ENCODE assay signal across 8 mouse cellular contexts in genomic region chr8:124316466-124317136, GRCm38 (mm10).
A peak's percentile ranks its signal among the peaks of the same experiment; 100 is the strongest.
DNase-seq lines count a peak whose midpoint lies in the region; ATAC-seq and TF ChIP-seq lines count a peak whose summit lies in the region.
"Had no signal": no experiment of that assay in that cellular context is flagged by ENCODE, and none has a peak within 500 bp of the region (broad histone marks: within the 10 kb centered on the region; RNA-seq: fewer than 3 reads in every experiment).

No protein-coding gene starts in this region.

- WGBS in hindbrain, embryonic 14.5 days: 40% methylated on average over 12 of the region's 12 CpGs

- peaks cover 42% of the 10 kb centered on the region for H3K4me1 ChIP-seq in hindbrain, embryonic 14.5 days (replicated peaks; ENCODE audit: control insufficient read depth, insufficient read depth, low read length)

- no peak for TF ChIP-seq CTCF in gastrocnemius, adult 2 months (IDR thresholded peaks at IDR 0.05)

- H3K4me3 ChIP-seq in gastrocnemius, adult 2 months: peak overlapping the region; percentile 42
- H3K4me3 ChIP-seq in hindbrain, embryonic 14.5 days (replicated peaks; ENCODE audit: low read length): no peak overlapping the region
- H3K4me3 ChIP-seq: liver, embryonic 15.5 days had no signal

- intact Hi-C loops in gastrocnemius, adult 2 months (cut with DNase I): no loop called here

- no peaks in the 10 kb centered on the region for H3K9me3 ChIP-seq in hindbrain, embryonic 14.5 days (ENCODE audit: control insufficient read depth, low read length)
- H3K9me3 ChIP-seq: liver, embryonic 15.5 days had no signal

- H3K36me3 ChIP-seq in hindbrain, embryonic 14.5 days (replicated peaks; ENCODE audit: control insufficient read depth, insufficient read depth): no peaks in the 10 kb centered on the region
- H3K36me3 ChIP-seq: liver, embryonic 15.5 days had no signal

- DNase-seq in NIH3T3 (ENCODE audit: low read depth): peak; percentile 76
- DNase-seq in adrenal gland, postnatal 10 days: peak; percentile 80
- peak; percentile 93 for DNase-seq in gastrocnemius, adult 2 months
- DNase-seq in hindbrain, embryonic 14.5 days (ENCODE audit: low spot score): no peak
- peak; percentile 24 for DNase-seq in lung, postnatal 25 days (ENCODE audit: low spot score)
- no peak for DNase-seq in T-cell, adult 2 months (ENCODE audit: low spot score)

- H3K9ac ChIP-seq in hindbrain, embryonic 14.5 days: peak overlapping the region; percentile 13
- H3K9ac ChIP-seq: liver, embryonic 15.5 days had no signal

- H3K27ac ChIP-seq in gastrocnemius, adult 2 months: peak overlapping the region; percentile 83
- H3K27ac ChIP-seq in hindbrain, embryonic 14.5 days: no peak overlapping the region; the same call in 1 of the 2 replicates
- H3K27ac ChIP-seq: liver, embryonic 15.5 days had no signal

- H3K4me2 ChIP-seq in hindbrain, embryonic 14.5 days (replicated peaks): no peak overlapping the region
- H3K4me2 ChIP-seq: liver, embryonic 15.5 days had no signal

- no peak for ATAC-seq in hindbrain, embryonic 14.5 days (ENCODE audit: low FRiP score)
- no peak for ATAC-seq in erythroblast, adult 5-6 weeks (replicated peaks; ENCODE audit: low FRiP score, poor library complexity, severe bottlenecking)

- H3K27me3 ChIP-seq in hindbrain, embryonic 14.5 days (ENCODE audit: control insufficient read depth, insufficient read depth, low read length): no peaks in the 10 kb centered on the region
- H3K27me3 ChIP-seq: liver, embryonic 15.5 days had no signal

Comparison
In these comparisons a context has a peak if more than half of its experiments do, and no peak if none do; other contexts are left out.
1. DNase-seq: peak in NIH3T3 (single experiment), adrenal gland, postnatal 10 days (single experiment), gastrocnemius, adult 2 months (single experiment) and lung, postnatal 25 days (single experiment); none in hindbrain, embryonic 14.5 days (single experiment) and T-cell, adult 2 months (single experiment).